Mouse (Mus musculus): ENCODE results near the gene Pstpip1. TPM values are rescaled to one million over a fixed set of nuclear protein-coding genes. Genes with fewer than 3 reads are reported as not detected.
A peak's percentile ranks its signal among the peaks of the same experiment; 100 is the strongest.

Gene Pstpip1
- polyA plus RNA-seq, 1 experiment, result 0.97 TPM

GRCm38 (mm10) chr9:56128331-56128730 lies 38.6 kb downstream of the Pstpip1 start:
- peak; percentile 20 for DNase-seq (ENCODE audit: low read depth)

DNA sequence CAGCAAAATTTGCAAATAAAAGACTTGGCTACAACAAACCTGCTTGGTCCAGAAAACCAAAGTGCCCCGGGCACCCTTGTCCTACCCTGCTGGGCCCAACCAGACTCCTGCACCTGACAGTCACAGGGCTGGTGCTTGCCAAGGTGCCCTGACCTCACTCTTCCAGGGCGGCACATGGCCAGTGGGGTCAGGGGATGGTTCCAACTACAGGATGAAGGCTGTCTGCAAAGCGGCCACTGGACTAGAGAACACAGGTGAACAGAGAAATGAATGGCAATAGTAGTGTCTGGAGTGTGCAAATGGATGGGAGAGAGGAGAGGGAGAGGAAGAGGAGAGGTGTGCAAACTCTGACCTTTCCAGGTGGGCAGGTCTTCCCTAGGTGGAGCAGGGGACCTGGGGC lies 40.2 kb downstream of the Pstpip1 start:
- TF ChIP-seq POLR2A (IDR thresholded peaks at IDR 0.05; ENCODE audit: borderline replicate concordance, extremely low read depth, insufficient read depth, insufficient read length, poor library complexity, severe bottlenecking) (no peak), CTCF (IDR thresholded peaks at IDR 0.05; ENCODE audit: borderline replicate concordance, extremely low read depth, insufficient read depth, insufficient read length) (no peak)
- DNase-seq (ENCODE audit: low read depth), result no peak

More at GRCm38 (mm10) chr9:56128331-56128730, 38.6 kb downstream of the Pstpip1 start:
- TF ChIP-seq POLR2A (IDR thresholded peaks at IDR 0.05; ENCODE audit: borderline replicate concordance, extremely low read depth, insufficient read depth, insufficient read length, poor library complexity, severe bottlenecking) (no peak), CTCF (IDR thresholded peaks at IDR 0.05; ENCODE audit: borderline replicate concordance, extremely low read depth, insufficient read depth, insufficient read length) (no peak)

- TF ChIP-seq POLR2A (IDR thresholded peaks at IDR 0.05; ENCODE audit: borderline replicate concordance, extremely low read depth, insufficient read depth, insufficient read length, poor library complexity, severe bottlenecking) (no peak), CTCF (IDR thresholded peaks at IDR 0.05; ENCODE audit: borderline replicate concordance, extremely low read depth, insufficient read depth, insufficient read length) (no peak)
- DNase-seq (ENCODE audit: low read depth), result no peak
Measured at GRCm38 (mm10) chr9:56130536-56130935, 40.8 kb downstream of the Pstpip1 start.

DNA sequence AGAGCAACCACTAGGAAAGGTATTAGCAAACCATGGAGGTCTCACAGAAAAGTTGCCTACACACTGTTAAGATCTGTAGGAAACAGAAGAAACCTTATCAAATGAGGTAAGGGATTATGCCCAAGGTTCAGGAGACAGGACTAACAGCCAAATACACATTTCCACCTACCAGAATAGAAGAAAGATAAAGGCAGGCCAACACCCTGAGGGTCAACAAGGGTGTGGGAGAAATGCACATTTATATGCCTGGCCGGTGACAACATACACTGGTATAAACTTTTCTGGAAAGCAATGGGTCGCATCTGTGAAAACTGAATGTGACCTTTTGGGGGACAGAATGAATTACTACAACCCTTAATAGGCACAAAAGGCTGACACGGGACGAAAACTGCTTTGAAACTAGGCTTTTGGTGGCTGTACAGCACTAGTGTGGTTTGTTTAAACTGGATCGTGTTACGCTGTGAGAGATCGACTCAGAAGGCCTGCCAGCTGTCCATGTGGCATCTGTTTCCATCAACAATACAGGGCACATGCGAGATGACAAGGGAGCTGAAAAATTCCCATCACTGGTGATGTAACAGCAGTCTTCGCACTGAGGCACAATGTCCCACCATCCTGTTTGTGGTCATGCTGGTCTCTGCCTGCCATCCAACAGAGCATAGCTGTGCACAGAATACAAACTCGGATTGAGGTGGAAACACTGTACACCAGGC lies 42.2 kb downstream of the Pstpip1 start:
- DNase-seq (ENCODE audit: low read depth), result no peak
- TF ChIP-seq POLR2A (IDR thresholded peaks at IDR 0.05; ENCODE audit: borderline replicate concordance, extremely low read depth, insufficient read depth, insufficient read length, poor library complexity, severe bottlenecking), result no peak

DNA sequence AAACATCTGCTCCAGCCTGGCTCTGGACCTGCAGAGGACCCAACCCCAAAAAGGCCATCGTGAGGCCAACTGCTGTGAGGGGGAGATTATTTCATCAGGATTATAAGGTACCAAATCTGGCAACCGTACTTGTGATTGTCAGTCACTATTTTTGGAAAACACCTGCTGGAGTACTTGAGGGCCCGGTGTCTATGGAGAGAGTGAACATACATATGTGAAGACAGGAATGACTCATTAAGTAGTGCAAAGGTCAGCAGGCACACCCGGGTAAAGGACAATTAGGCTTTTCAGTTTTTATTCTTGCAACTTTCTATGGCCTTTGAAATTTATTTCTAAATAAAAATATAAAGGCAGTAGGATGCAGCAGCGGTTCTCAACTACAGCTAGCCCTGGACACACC lies 44.2 kb downstream of the Pstpip1 start:
- TF ChIP-seq POLR2A (IDR thresholded peaks at IDR 0.05; ENCODE audit: borderline replicate concordance, extremely low read depth, insufficient read depth, insufficient read length, poor library complexity, severe bottlenecking), result no peak
- TF ChIP-seq CTCF (IDR thresholded peaks at IDR 0.05; ENCODE audit: borderline replicate concordance, extremely low read depth, insufficient read depth, insufficient read length), result no peak
- no peak for DNase-seq (ENCODE audit: low read depth)

- DNase-seq (ENCODE audit: low read depth), result no peak
Measured at GRCm38 (mm10) chr9:56134614-56135013, 44.9 kb downstream of the Pstpip1 start.

DNA sequence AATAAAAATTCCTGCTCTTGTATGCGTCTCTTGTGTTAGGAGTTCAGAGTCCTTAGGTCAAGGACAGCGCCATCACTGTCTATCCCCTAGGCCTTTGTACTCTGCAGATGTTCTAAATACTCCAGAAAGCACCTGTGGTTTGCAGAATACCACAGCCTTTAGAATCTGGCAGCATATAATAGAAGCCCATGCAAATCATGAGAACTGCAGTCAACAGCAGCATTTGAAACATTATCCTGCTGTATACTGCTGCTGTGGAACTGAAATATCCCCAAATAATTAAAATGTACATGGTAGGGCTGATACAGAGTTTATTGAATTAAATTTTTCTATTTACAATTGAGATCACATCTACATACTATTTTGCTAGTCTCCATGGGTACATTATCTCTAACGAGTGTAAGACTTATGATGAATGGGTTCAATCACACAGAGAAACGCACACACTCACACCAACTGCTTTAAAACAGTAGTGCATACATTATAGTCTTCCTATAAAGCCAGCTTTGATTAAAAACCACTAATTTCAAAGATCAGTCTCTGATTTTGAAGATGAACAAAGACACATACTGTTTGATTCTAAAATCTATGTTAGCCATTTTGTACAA lies 45.9 kb downstream of the Pstpip1 start:
- TF ChIP-seq CTCF (IDR thresholded peaks at IDR 0.05; ENCODE audit: borderline replicate concordance, extremely low read depth, insufficient read depth, insufficient read length), result no peak
- TF ChIP-seq POLR2A (IDR thresholded peaks at IDR 0.05; ENCODE audit: borderline replicate concordance, extremely low read depth, insufficient read depth, insufficient read length, poor library complexity, severe bottlenecking), result no peak
- no peak for DNase-seq (ENCODE audit: low read depth)

More at GRCm38 (mm10) chr9:56134614-56135013, 44.9 kb downstream of the Pstpip1 start:
- no peak for TF ChIP-seq POLR2A (IDR thresholded peaks at IDR 0.05; ENCODE audit: borderline replicate concordance, extremely low read depth, insufficient read depth, insufficient read length, poor library complexity, severe bottlenecking)
- TF ChIP-seq CTCF (IDR thresholded peaks at IDR 0.05; ENCODE audit: borderline replicate concordance, extremely low read depth, insufficient read depth, insufficient read length), result no peak

- DNase-seq (ENCODE audit: low read depth), result no peak
- TF ChIP-seq POLR2A (IDR thresholded peaks at IDR 0.05; ENCODE audit: borderline replicate concordance, extremely low read depth, insufficient read depth, insufficient read length, poor library complexity, severe bottlenecking) (no peak), CTCF (IDR thresholded peaks at IDR 0.05; ENCODE audit: borderline replicate concordance, extremely low read depth, insufficient read depth, insufficient read length) (no peak)
Measured at GRCm38 (mm10) chr9:56141776-56142175, 52.0 kb downstream of the Pstpip1 start.

- TF ChIP-seq POLR2A (IDR thresholded peaks at IDR 0.05; ENCODE audit: borderline replicate concordance, extremely low read depth, insufficient read depth, insufficient read length, poor library complexity, severe bottlenecking) (no peak), CTCF (IDR thresholded peaks at IDR 0.05; ENCODE audit: borderline replicate concordance, extremely low read depth, insufficient read depth, insufficient read length) (no peak)
- DNase-seq (ENCODE audit: low read depth), result no peak
Measured at GRCm38 (mm10) chr9:56144366-56145003, 54.7 kb downstream of the Pstpip1 start.

DNA sequence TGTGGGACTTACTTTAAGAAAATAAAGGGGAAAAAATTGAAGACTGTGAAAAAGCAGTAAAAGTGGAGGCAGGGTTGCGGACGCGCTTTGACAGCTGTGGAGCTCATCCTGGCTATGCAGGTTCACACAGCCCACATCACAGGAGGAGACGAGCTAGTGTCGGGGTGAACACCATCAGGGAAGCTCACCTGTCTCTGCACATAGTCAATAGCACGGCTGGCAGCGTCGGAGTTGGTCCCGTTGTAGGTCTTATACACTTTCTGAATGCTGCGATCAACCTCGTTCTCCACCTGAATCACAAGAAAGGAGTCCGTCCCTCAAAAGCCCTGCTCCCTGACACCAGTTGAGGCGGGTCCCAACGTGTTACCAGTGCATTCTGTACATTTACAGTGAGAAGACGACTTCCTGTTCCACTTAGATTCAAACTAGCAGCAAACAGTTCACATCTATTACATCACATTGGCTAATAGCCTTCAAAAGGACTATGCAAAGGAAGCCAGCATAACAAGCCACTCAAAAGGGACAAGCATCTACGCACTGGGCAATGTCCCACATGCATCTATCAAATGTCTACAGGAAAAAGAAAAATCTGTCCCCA lies 56.7 kb downstream of the Pstpip1 start:
- no peak for DNase-seq (ENCODE audit: low read depth)
- TF ChIP-seq CTCF (IDR thresholded peaks at IDR 0.05; ENCODE audit: borderline replicate concordance, extremely low read depth, insufficient read depth, insufficient read length) (no peak), POLR2A (IDR thresholded peaks at IDR 0.05; ENCODE audit: borderline replicate concordance, extremely low read depth, insufficient read depth, insufficient read length, poor library complexity, severe bottlenecking) (no peak)

- DNase-seq (ENCODE audit: low read depth), result peak; percentile 64
- TF ChIP-seq POLR2A (IDR thresholded peaks at IDR 0.05; ENCODE audit: borderline replicate concordance, extremely low read depth, insufficient read depth, insufficient read length, poor library complexity, severe bottlenecking) (no peak), CTCF (IDR thresholded peaks at IDR 0.05; ENCODE audit: borderline replicate concordance, extremely low read depth, insufficient read depth, insufficient read length) (no peak)
Measured at GRCm38 (mm10) chr9:56151745-56152481, 62.2 kb downstream of the Pstpip1 start.

Data from brain, embryonic 14.5 days (tissue).